Mouse (Mus musculus): ENCODE data around the gene Myog.

- TF ChIP-seq MAFK (IDR thresholded peaks at IDR 0.05; ENCODE audit: insufficient read depth, low read depth, low read length) (no peak), ZC3H11A (IDR thresholded peaks at IDR 0.05; ENCODE audit: borderline replicate concordance, low read depth, low read length) (no peak), ZNF384 (IDR thresholded peaks at IDR 0.05; ENCODE audit: low read depth, low read length) (no peak), HCFC1 (IDR thresholded peaks at IDR 0.05; ENCODE audit: borderline replicate concordance, insufficient read depth, low read length) (no peak), CHD2 (IDR thresholded peaks at IDR 0.05; ENCODE audit: low read depth, low read length) (no peak)
Observed at GRCm38 (mm10) chr1:134304940-134305339, 15.2 kb downstream of the Myog start.

All from ES-E14 (cell line).